Mouse (Mus musculus) brain, embryonic 18.5 days (tissue): ENCODE results near the gene Olfr1100.

ENCODE experiments used
- DNase-seq: peaks from one replicate; pipeline ENCODE4 v3.0.0-alpha.2; 2012; ENCODE audit warnings: low read depth, low spot score

Gene Olfr1100

DNA sequence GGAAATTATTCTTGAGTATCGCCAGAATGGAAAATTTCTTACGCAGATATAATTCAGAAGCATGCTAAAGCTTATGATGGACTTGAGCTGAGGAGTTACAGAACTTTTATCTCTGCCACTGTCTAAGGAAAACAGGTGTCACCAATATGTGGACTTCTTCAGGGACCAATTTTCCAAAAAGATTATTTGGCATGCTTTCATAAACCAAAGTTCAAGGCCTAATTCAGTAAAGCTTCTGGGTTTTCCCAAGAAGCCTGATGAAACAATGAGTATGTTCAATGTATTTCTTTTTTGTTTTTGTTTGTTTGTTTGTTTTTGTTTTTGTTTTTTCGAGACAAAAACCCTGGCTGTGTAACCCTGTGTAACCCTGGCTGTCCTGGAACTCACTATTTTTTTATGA lies at the start of gene Olfr1100:
Gene Olfr1100 (minus strand): TSS at position 101 of the 400 bp plus-strand sequence.
- no peak for DNase-seq

DNA sequence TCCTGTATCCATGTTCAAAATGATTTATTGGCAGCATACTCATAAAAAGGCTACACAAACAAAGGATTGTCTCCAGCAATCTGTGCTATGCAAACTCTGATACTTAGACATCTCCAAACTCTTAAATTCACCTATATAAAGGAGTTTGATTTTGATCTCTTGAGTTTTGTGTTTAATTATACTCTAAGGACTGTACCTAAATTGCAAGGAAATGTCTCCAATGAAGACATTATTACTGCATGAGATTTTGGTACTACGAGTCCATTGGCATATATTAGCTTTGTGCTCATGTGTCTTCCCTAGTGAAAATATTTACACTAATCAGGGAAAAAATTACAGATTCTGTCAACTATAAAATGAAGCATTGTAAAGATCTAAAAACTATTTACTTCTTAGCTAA lies 47.2 kb upstream of the Olfr1100 start, which contains the start of gene Olfr1104:
Gene Olfr1104 (minus strand): TSS at position 101 of the 400 bp plus-strand sequence.
- no peak for DNase-seq

DNA sequence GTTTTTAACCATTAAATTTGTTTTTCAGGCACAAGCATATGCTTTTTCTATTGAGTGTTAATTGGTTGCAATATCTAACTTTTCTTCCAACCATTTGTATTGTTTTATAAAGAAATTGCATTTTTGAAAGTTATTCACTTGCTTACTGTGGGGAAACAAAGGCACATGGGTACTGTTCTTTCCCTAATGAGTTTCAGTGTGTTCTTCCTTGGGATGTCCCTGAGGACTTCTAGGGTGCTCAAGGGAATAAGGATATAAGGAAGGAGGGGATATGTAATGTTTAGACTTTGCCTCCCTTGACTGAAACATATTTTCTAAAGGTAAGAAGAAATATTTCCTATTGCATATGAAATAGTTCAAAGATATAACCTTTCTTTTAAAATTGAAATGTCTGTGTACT lies 18.3 kb upstream of the Olfr1100 start, which contains the start of gene Olfr1102:
Gene Olfr1102 (plus strand): TSS at position 301 of the 400 bp plus-strand sequence.
- DNase-seq: no peak

- DNase-seq: no peak
These were observed 11.4 kb upstream of the Olfr1100 start, which contains the start of gene Olfr1101 for GRCm38 (mm10) chr2:86991121-86991520. Olfr1101 (minus strand) TSS chr2:86991221.

GRCm38 (mm10) chr2:86960593-86960992 lies 19.2 kb downstream of the Olfr1100 start, which contains the start of gene Olfr1099:
Olfr1099 (minus strand) TSS chr2:86960693.
- no peak for DNase-seq

DNA sequence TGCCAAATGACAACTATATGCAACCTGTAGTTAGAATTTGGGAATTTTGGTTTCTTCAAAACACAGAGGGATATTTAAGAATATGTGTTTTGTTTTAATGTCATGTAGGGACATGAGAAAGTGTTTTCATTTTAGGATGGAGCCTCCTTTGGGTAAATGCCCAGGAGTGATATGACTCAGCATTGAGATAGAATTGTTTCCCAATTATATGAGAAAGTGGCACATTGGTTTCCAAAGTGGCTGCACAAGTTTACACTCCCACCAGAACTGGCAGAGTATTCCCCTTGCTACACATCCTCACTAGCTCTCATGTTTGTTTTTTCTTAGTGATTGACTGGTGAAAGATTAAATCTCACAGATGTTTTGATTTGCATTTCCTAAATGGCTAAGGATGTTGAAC lies 53.2 kb downstream of the Olfr1100 start:
- DNase-seq: no peak
